Mouse (Mus musculus) CH12.LX (cell line): ENCODE results near the gene Slc26a3. TPM values are rescaled to one million over a fixed set of nuclear protein-coding genes. Genes with fewer than 3 reads are reported as not detected.

Source experiments
- DNase-seq: peaks from one replicate; pipeline ENCODE4 v3.0.0-alpha.2; 2013; ENCODE audit errors: extremely low read depth
- H3K27ac ChIP-seq: 2 replicates; pipeline ENCODE4 v1.5.1; 2012; ENCODE audit warnings: low read depth, mild to moderate bottlenecking, control low read depth, moderate library complexity; ENCODE audit not compliant: insufficient read depth
- H3K27me3 ChIP-seq: replicated peaks from 2 replicates; pipeline ENCODE3; 2012; ENCODE audit warnings: inconsistent platforms
- H3K36me3 ChIP-seq, 2 experiments: replicated peaks in 1 of 2; 2 replicates each; pipeline versions ENCODE3 to v1.6.1; 2012; ENCODE audit warnings: inconsistent platforms in 1 of 2, low read length in 1 of 2, mild to moderate bottlenecking in 1 of 2, mixed read lengths in 1 of 2, moderate library complexity in 1 of 2; ENCODE audit not compliant: control insufficient read depth in 1 of 2, insufficient read depth in 1 of 2
- H3K4me1 ChIP-seq, 2 experiments: 2 replicates each; pipeline ENCODE4 v1.6.1; 2012; ENCODE audit warnings: inconsistent platforms in 1 of 2, moderate library complexity in 1 of 2; ENCODE audit not compliant: insufficient read depth in 2 of 2, control insufficient read depth in 1 of 2
- H3K4me2 ChIP-seq: 2 replicates; pipeline ENCODE4 v1.6.1; 2012; ENCODE audit warnings: low read depth, mild to moderate bottlenecking, control low read depth; ENCODE audit not compliant: poor library complexity, insufficient read depth, severe bottlenecking
- H3K4me3 ChIP-seq, 3 experiments: fragments of 150-350 bp in 1 of 3; sonication (generic) in 1 of 3; replicated peaks in 1 of 3; 2 replicates each; pipeline versions ENCODE3 to v1.5.1; 2011 to 2012; ENCODE audit warnings: low read depth in 2 of 3, low read length in 2 of 3, mild to moderate bottlenecking in 2 of 3, moderate library complexity in 2 of 3, control low read depth in 1 of 3, improper control_type of control experiment in 1 of 3, inconsistent platforms in 1 of 3, mixed read lengths in 1 of 3; ENCODE audit not compliant: poor library complexity in 1 of 3
- H3K79me2 ChIP-seq: replicated peaks from 2 replicates; pipeline ENCODE4 v1.6.1; 2012; ENCODE audit warnings: mild to moderate bottlenecking, moderate library complexity; ENCODE audit not compliant: control insufficient read depth, poor library complexity, insufficient read depth, severe bottlenecking; ENCODE audit errors: extremely low read depth
- H3K9ac ChIP-seq: 2 replicates; pipeline ENCODE4 v1.6.1; 2012; ENCODE audit warnings: low read depth, mild to moderate bottlenecking, control low read depth, moderate library complexity; ENCODE audit not compliant: insufficient read depth
- H3K9me3 ChIP-seq: replicated peaks from 2 replicates; pipeline ENCODE3; 2012; ENCODE audit warnings: low read length, inconsistent platforms, mixed read lengths
- BHLHE40 ChIP-seq: IDR thresholded peaks from 2 replicates; pipeline ENCODE4 v1.6.1; 2011; ENCODE audit warnings: mild to moderate bottlenecking, low read depth, low read length, improper control_type of control experiment
- CHD1 ChIP-seq: IDR thresholded peaks from 2 replicates; pipeline ENCODE4 v1.6.1; 2012; ENCODE audit warnings: low read depth, low read length, improper control_type of control experiment, inconsistent platforms
- CHD2 ChIP-seq: IDR thresholded peaks from 2 replicates; pipeline ENCODE4 v1.6.1; 2011; ENCODE audit warnings: low read length, improper control_type of control experiment
- CTCF ChIP-seq, 2 experiments: IDR thresholded peaks in 1 of 2; conservative IDR thresholded peaks in 1 of 2; 2 replicates each; pipeline ENCODE4 v1.5.1; 2011 to 2012; ENCODE audit warnings: low read depth in 2 of 2, low read length in 2 of 2, improper control_type of control experiment in 1 of 2, inconsistent platforms in 1 of 2, mild to moderate bottlenecking in 1 of 2, moderate library complexity in 1 of 2
- E2F4 ChIP-seq: IDR thresholded peaks from 2 replicates; pipeline ENCODE4 v1.6.1; 2011; ENCODE audit warnings: low read depth, low read length, improper control_type of control experiment; ENCODE audit not compliant: insufficient replicate concordance
- EP300 ChIP-seq: IDR thresholded peaks from 2 replicates; pipeline ENCODE4 v1.6.1; 2011; ENCODE audit warnings: low read length, improper control_type of control experiment
- GABPA ChIP-seq: IDR thresholded peaks from 2 replicates; pipeline ENCODE4 v1.6.1; 2012; ENCODE audit warnings: low read depth, low read length, improper control_type of control experiment, inconsistent platforms; ENCODE audit not compliant: insufficient replicate concordance
- HCFC1 ChIP-seq: IDR thresholded peaks from 2 replicates; pipeline ENCODE4 v1.6.1; 2012; ENCODE audit warnings: low read depth, mild to moderate bottlenecking, inconsistent platforms, low read length, improper control_type of control experiment
- JUN ChIP-seq: IDR thresholded peaks from 2 replicates; pipeline ENCODE4 v1.6.1; 2011; ENCODE audit warnings: low read depth, mild to moderate bottlenecking, low read length, improper control_type of control experiment, moderate library complexity; ENCODE audit not compliant: insufficient read depth
- JUND ChIP-seq: conservative IDR thresholded peaks from 2 replicates; pipeline ENCODE4 v1.6.1; 2011; ENCODE audit warnings: low read depth, low read length, improper control_type of control experiment
- KAT2A ChIP-seq: IDR thresholded peaks from 2 replicates; pipeline ENCODE4 v1.6.1; 2012; ENCODE audit warnings: low read length, improper control_type of control experiment, inconsistent platforms; ENCODE audit not compliant: insufficient replicate concordance
- MAFK ChIP-seq: IDR thresholded peaks from 2 replicates; pipeline ENCODE4 v1.6.1; 2011; ENCODE audit warnings: low read length, improper control_type of control experiment; ENCODE audit not compliant: insufficient replicate concordance
- MAX ChIP-seq: IDR thresholded peaks from 2 replicates; pipeline ENCODE4 v1.6.1; 2011; ENCODE audit warnings: low read length, improper control_type of control experiment
- MAZ ChIP-seq: IDR thresholded peaks from 2 replicates; pipeline ENCODE4 v1.6.1; 2012; ENCODE audit warnings: low read depth, mild to moderate bottlenecking, inconsistent platforms, low read length, improper control_type of control experiment, moderate library complexity
- MEF2A ChIP-seq: IDR thresholded peaks from 2 replicates; pipeline ENCODE4 v1.6.1; 2014; ENCODE audit warnings: low read depth, mild to moderate bottlenecking, inconsistent platforms, low read length, improper control_type of control experiment, borderline replicate concordance
- MXI1 ChIP-seq: IDR thresholded peaks from 2 replicates; pipeline ENCODE4 v1.6.1; 2011; ENCODE audit warnings: mild to moderate bottlenecking, low read depth, low read length, improper control_type of control experiment
- POLR2A ChIP-seq: IDR thresholded peaks from 2 replicates; pipeline ENCODE4 v1.6.1; 2011; ENCODE audit warnings: low read depth, mild to moderate bottlenecking, improper control_type of control experiment, low read length
- RAD21 ChIP-seq: IDR thresholded peaks from 2 replicates; pipeline ENCODE4 v1.6.1; 2011; ENCODE audit warnings: low read depth, mild to moderate bottlenecking, low read length, improper control_type of control experiment, moderate library complexity
- RCOR1 ChIP-seq: conservative IDR thresholded peaks from 2 replicates; pipeline ENCODE4 v1.6.1; 2012; ENCODE audit warnings: low read depth, mild to moderate bottlenecking, inconsistent platforms, low read length, improper control_type of control experiment
- SMC3 ChIP-seq: IDR thresholded peaks from 2 replicates; pipeline ENCODE4 v1.6.1; 2011; ENCODE audit warnings: low read depth, low read length, improper control_type of control experiment
- UBTF ChIP-seq: IDR thresholded peaks from 2 replicates; pipeline ENCODE4 v1.6.1; 2012; ENCODE audit warnings: low read depth, mild to moderate bottlenecking, inconsistent platforms, low read length, improper control_type of control experiment, moderate library complexity
- USF1 ChIP-seq: IDR thresholded peaks from 2 replicates; pipeline ENCODE4 v1.6.1; 2014; ENCODE audit warnings: low read depth, mild to moderate bottlenecking, inconsistent platforms, low read length, improper control_type of control experiment
- USF2 ChIP-seq: conservative IDR thresholded peaks from 2 replicates; pipeline ENCODE4 v1.6.1; 2011; ENCODE audit warnings: low read depth, low read length, improper control_type of control experiment
- ZMIZ1 ChIP-seq: IDR thresholded peaks from 2 replicates; pipeline ENCODE4 v1.6.1; 2012; ENCODE audit warnings: low read depth, mild to moderate bottlenecking, inconsistent platforms, low read length, improper control_type of control experiment
- ZNF384 ChIP-seq: IDR thresholded peaks from 2 replicates; pipeline ENCODE4 v1.6.1; 2012; ENCODE audit warnings: low read depth, low read length, improper control_type of control experiment, inconsistent platforms
- dilution Hi-C: fragments of 300-500 bp; cut with MboI; formaldehyde crosslinking; loops from 2 replicates; pipeline ENCODE4 v1.14.3; 2020; ENCODE audit warnings: low sequenced_read_pairs; ENCODE audit not compliant: extremely low pct_unique_long_range_greater_than_20kb, extremely low pct_ligation_motif_present
- in situ Hi-C: fragments of 300-500 bp; cut with MboI; formaldehyde crosslinking; loops from 3 replicates; pipeline ENCODE4 v1.14.3; 2019; ENCODE audit warnings: low sequenced_read_pairs, low pct_ligation_motif_present, low pct_unique_long_range_greater_than_20kb, mixed read lengths
- polyA plus RNA-seq: library from polyadenylated mRNA; unstranded; fragments of >175 nt; gene quantifications from 2 replicates; pipeline ENCODE4 v1.2.1, GENCODE M21; 2012; ENCODE audit warnings: low read depth; ENCODE audit not compliant: insufficient read length
- total RNA-seq, 2 experiments: library from RNA; depleted of rRNA; stranded (reverse); fragments of 300-350 nt in 1 of 2; fragments of >200 nt in 1 of 2; gene quantifications; 2 replicates each; pipeline ENCODE4 v1.2.3; 2012 to 2014

The Slc26a3 gene
- total and polyA plus RNA-seq, 3 experiments = not detected

DNA sequence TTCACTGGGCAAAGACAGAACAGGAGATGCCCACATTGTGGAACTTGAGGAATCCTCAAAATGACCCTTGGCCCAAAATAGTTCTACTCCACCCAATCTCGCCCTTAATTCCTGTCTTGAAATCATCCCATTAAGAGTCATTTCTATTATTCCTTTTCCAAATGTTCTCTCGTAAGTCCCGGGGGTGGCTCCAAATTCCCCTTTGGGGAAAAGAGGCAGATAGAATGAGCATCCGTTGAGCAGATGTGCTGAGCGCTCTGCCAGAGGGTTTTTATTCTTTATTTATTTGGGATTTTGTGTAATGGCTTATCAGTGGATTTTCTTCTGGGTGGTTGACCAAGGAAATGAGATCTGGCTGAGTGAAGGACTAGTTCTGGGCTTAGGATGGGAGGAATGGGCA is 22.9 kb upstream of the Slc26a3 start:
- in situ Hi-C loops (no loop called here), dilution Hi-C loops (no loop called here)
- DNase-seq = no peak
- TF ChIP-seq USF1 = no peak
- TF ChIP-seq BHLHE40 = no peak
- no peak for TF ChIP-seq MEF2A
- no peak for TF ChIP-seq USF2
- no peak for TF ChIP-seq EP300
- TF ChIP-seq MXI1 = no peak
- no peak for TF ChIP-seq JUN
- TF ChIP-seq SMC3 = no peak
- no peak for TF ChIP-seq KAT2A
- no peak for TF ChIP-seq RAD21
- Histone ChIP-seq H3K27me3 (no peaks in the 10 kb centered on the region), H3K9ac (no peak overlapping the region), H3K4me2 (no peak overlapping the region), H3K79me2 (no peaks in the 10 kb centered on the region), H3K4me1 (no peaks in the 10 kb centered on the region), H3K9me3 (no peaks in the 10 kb centered on the region), H3K4me3 (no peak overlapping the region), H3K36me3 (no peaks in the 10 kb centered on the region), H3K27ac (no peak overlapping the region)

- no peak overlapping the region for H3K4me2 ChIP-seq
- H3K4me1 ChIP-seq = no peaks in the 10 kb centered on the region
- dilution Hi-C loops = no loop called here
- no peaks in the 10 kb centered on the region for H3K9me3 ChIP-seq
- no peak for DNase-seq
- H3K79me2 ChIP-seq = no peaks in the 10 kb centered on the region
- H3K9ac ChIP-seq = no peak overlapping the region
- no peaks in the 10 kb centered on the region for H3K36me3 ChIP-seq
- no peak overlapping the region for H3K4me3 ChIP-seq
- no peaks in the 10 kb centered on the region for H3K27me3 ChIP-seq
- in situ Hi-C loops = no loop called here
- no peak overlapping the region for H3K27ac ChIP-seq
- TF ChIP-seq RCOR1 (no peak), MEF2A (no peak), MXI1 (no peak), HCFC1 (no peak), EP300 (no peak), USF1 (no peak), ZMIZ1 (no peak), CHD1 (no peak), CHD2 (no peak), USF2 (no peak), ZNF384 (no peak), MAX (no peak), GABPA (no peak), JUND (no peak), E2F4 (no peak), CTCF (conservative IDR thresholded peaks at IDR 0.05 in 1 of 2, IDR thresholded peaks at IDR 0.05 in 1 of 2; ENCODE audit: low read depth in 2 of 2, low read length in 2 of 2) (no peak), UBTF (no peak), POLR2A (no peak), MAZ (no peak), MAFK (no peak)
Measured at GRCm38 (mm10) chr12:31369118-31369517, 21.6 kb upstream of the Slc26a3 start.
